Mouse (Mus musculus) neural tube, embryonic 11.5 days (tissue): ENCODE data around the gene Vrk2. TPM values are rescaled to one million over a fixed set of nuclear protein-coding genes. Genes with fewer than 3 reads are reported as not detected.

Experiments used
- ATAC-seq: fragments of 200-750 bp; cut with Nextera tagmentation; 2 replicates; pipeline ENCODE4 v1.8.0; 2017; ENCODE audit warnings: moderate number of reproducible peaks, mild to moderate bottlenecking, moderate TSS enrichment, moderate library complexity; ENCODE audit not compliant: insufficient read depth, low FRiP score, low TSS enrichment
- DNase-seq: peaks from one replicate; pipeline ENCODE4 v3.0.0-alpha.2; 2015; ENCODE audit warnings: low spot score
- H3K27ac ChIP-seq: fragments of 300-500 bp; sonication (generic); 2 replicates; pipeline ENCODE4 v1.5.1; 2014; ENCODE audit warnings: low read depth, mild to moderate bottlenecking, low read length
- H3K27me3 ChIP-seq: fragments of 300-500 bp; sonication (generic); 2 replicates; pipeline ENCODE4 v1.6.1; 2014; ENCODE audit warnings: mild to moderate bottlenecking, low read length, mixed read lengths; ENCODE audit not compliant: control insufficient read depth, insufficient read depth
- H3K36me3 ChIP-seq: fragments of 300-500 bp; sonication (generic); 2 replicates; pipeline ENCODE4 v1.6.1; 2014; ENCODE audit warnings: mild to moderate bottlenecking, low read length, moderate library complexity, mixed read lengths; ENCODE audit not compliant: control insufficient read depth, insufficient read depth
- H3K4me1 ChIP-seq: fragments of 300-500 bp; sonication (generic); 2 replicates; pipeline ENCODE4 v1.6.1; 2014; ENCODE audit warnings: low read length, mixed read lengths; ENCODE audit not compliant: control insufficient read depth, insufficient read depth
- H3K4me2 ChIP-seq: fragments of 300-500 bp; sonication (generic); 2 replicates; pipeline ENCODE4 v1.6.1; 2014; ENCODE audit warnings: low read depth, mild to moderate bottlenecking, moderate library complexity
- H3K4me3 ChIP-seq: fragments of 300-500 bp; sonication (generic); 2 replicates; pipeline ENCODE4 v1.5.1; 2014; ENCODE audit warnings: low read depth, low read length
- H3K9ac ChIP-seq: fragments of 300-500 bp; sonication (generic); 2 replicates; pipeline ENCODE4 v1.6.1; 2014; ENCODE audit warnings: mild to moderate bottlenecking, low read length
- H3K9me3 ChIP-seq: fragments of 300-500 bp; sonication (generic); 2 replicates; pipeline ENCODE4 v1.6.1; 2016; ENCODE audit warnings: low read length; ENCODE audit not compliant: control insufficient read depth
- WGBS: fragments of 180-500 bp; shearing (Covaris S2); extraction: QIAGEN DNeasy Blood & Tissue Kit; methylation state at CpG from one replicate; pipeline ENCODE4 v1.1.7; 2014; 5-methylcytosine and 5-hydroxymethylcytosine counted together
- polyA plus RNA-seq: library from polyadenylated mRNA; unstranded; fragments of >200 nt; fragmentation: Nextera tagmentation; extraction: Ambion mirVana; gene quantifications from 2 replicates; pipeline ENCODE4 v1.2.1, GENCODE M21; 2014

The Vrk2 gene
- polyA plus RNA-seq, 1 experiment from 2014 or later, result 19.0 TPM

- Histone ChIP-seq H3K4me1 (no peaks in the 10 kb centered on the region), H3K9ac (no peak overlapping the region), H3K27me3 (no peaks in the 10 kb centered on the region), H3K36me3 (no peaks in the 10 kb centered on the region), H3K27ac (no peak overlapping the region), H3K4me3 (no peak overlapping the region), H3K9me3 (no peaks in the 10 kb centered on the region), H3K4me2 (no peak overlapping the region)
- ATAC-seq (no peak), DNase-seq (no peak)
- WGBS, result 84% methylated on average over 6 of the region's 6 CpGs
These were observed 7.2 kb downstream of the Vrk2 start for GRCm38 (mm10) chr11:26586367-26587183.

DNA sequence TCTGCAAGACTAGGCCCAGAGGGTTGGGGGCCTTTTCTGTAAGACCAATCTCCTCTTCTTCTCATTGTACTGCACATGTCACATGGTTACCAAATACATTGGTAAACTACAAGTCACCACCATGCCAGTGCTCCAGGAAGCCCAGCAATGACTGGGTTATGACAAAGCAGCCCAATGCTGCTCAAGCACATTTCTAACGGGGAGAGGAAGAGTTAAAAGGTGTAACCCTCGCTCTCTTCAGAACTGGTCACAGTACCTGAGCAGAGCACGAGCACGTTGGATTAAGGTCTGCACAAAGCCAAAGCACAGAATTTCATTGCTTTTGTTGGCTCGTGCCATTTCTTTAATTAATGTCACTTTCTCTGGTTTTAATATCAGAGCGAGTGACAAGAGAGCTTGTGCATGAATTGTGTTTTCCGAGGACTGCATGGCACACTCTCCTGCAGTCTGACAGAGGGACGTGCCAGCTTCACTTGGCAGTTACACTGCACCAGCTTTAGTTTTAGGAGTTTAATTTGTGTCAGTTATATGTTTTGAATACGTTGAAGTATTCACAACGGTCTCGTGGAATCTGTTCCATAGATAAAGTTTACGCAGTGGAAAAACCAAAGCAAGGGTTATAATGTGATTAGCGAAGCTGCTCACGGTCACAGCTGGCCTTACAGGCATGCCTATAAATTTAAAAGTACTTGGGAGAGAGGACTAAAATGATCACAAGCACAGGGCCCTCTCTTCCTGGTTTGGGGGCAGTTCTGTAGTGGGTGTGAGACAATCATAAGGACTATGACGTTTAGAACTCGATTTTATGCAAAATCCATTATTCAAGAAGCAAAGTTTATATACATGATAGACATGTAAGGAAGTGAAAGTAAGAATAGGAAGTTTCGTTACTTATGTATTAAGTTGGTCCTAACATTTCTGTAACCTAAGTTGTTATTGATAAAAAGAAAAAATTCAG, 8.1 kb downstream of the Vrk2 start:
- Histone ChIP-seq H3K36me3 (no peaks in the 10 kb centered on the region), H3K4me1 (no peaks in the 10 kb centered on the region), H3K4me2 (no peak overlapping the region), H3K9me3 (no peaks in the 10 kb centered on the region), H3K4me3 (no peak overlapping the region), H3K9ac (no peak overlapping the region), H3K27me3 (no peaks in the 10 kb centered on the region), H3K27ac (no peak overlapping the region)
- DNase-seq (no peak), ATAC-seq (no peak)
- 76% methylated on average over 17 of the region's 17 CpGs for WGBS

- no peaks in the 10 kb centered on the region for H3K36me3 ChIP-seq
- WGBS, result 90% methylated on average over 3 of the region's 3 CpGs
- H3K9me3 ChIP-seq, result no peaks in the 10 kb centered on the region
- no peak overlapping the region for H3K4me2 ChIP-seq
- H3K27me3 ChIP-seq, result no peaks in the 10 kb centered on the region
- no peak for ATAC-seq
- no peak overlapping the region for H3K4me3 ChIP-seq
- DNase-seq, result no peak
- H3K9ac ChIP-seq, result no peak overlapping the region
- no peak overlapping the region for H3K27ac ChIP-seq
- H3K4me1 ChIP-seq, result no peaks in the 10 kb centered on the region
These were observed 42.2 kb downstream of the Vrk2 start for GRCm38 (mm10) chr11:26551551-26551950.

- H3K36me3 ChIP-seq, result no peaks in the 10 kb centered on the region
- no peak overlapping the region for H3K4me3 ChIP-seq
- 90% methylated on average over 5 of the region's 5 CpGs for WGBS
- no peaks in the 10 kb centered on the region for H3K9me3 ChIP-seq
- H3K4me2 ChIP-seq, result no peak overlapping the region
- H3K27me3 ChIP-seq, result no peaks in the 10 kb centered on the region
- ATAC-seq (no peak), DNase-seq (no peak)
- no peaks in the 10 kb centered on the region for H3K4me1 ChIP-seq
- no peak overlapping the region for H3K9ac ChIP-seq
- H3K27ac ChIP-seq, result no peak overlapping the region
These were observed 56.0 kb downstream of the Vrk2 start for GRCm38 (mm10) chr11:26537816-26538215.

GRCm38 (mm10) chr11:26533828-26534119, 60.0 kb downstream of the Vrk2 start:
- Histone ChIP-seq H3K4me1 (no peaks in the 10 kb centered on the region), H3K4me3 (no peak overlapping the region), H3K27ac (no peak overlapping the region), H3K27me3 (no peaks in the 10 kb centered on the region), H3K4me2 (no peak overlapping the region), H3K36me3 (no peaks in the 10 kb centered on the region), H3K9me3 (no peaks in the 10 kb centered on the region), H3K9ac (no peak overlapping the region)
- DNase-seq (no peak), ATAC-seq (no peak)

- Histone ChIP-seq H3K27ac (no peak overlapping the region), H3K4me2 (no peak overlapping the region), H3K4me3 (no peak overlapping the region), H3K9me3 (no peaks in the 10 kb centered on the region), H3K27me3 (no peaks in the 10 kb centered on the region), H3K36me3 (no peaks in the 10 kb centered on the region), H3K4me1 (no peaks in the 10 kb centered on the region), H3K9ac (no peak overlapping the region)
- 90% methylated on average over 5 of the region's 5 CpGs for WGBS
- no peak for DNase-seq
- no peak for ATAC-seq
These were observed 60.6 kb downstream of the Vrk2 start for GRCm38 (mm10) chr11:26532994-26533827.

- H3K27me3 ChIP-seq, result no peaks in the 10 kb centered on the region
- 87% methylated on average over 2 of the region's 2 CpGs for WGBS
- no peaks in the 10 kb centered on the region for H3K9me3 ChIP-seq
- DNase-seq (no peak), ATAC-seq (no peak)
- no peaks in the 10 kb centered on the region for H3K36me3 ChIP-seq
- no peaks in the 10 kb centered on the region for H3K4me1 ChIP-seq
- H3K27ac ChIP-seq, result no peak overlapping the region
- no peak overlapping the region for H3K9ac ChIP-seq
- H3K4me2 ChIP-seq, result no peak overlapping the region
- no peak overlapping the region for H3K4me3 ChIP-seq
These were observed 66.9 kb downstream of the Vrk2 start for GRCm38 (mm10) chr11:26526861-26527260.

DNA sequence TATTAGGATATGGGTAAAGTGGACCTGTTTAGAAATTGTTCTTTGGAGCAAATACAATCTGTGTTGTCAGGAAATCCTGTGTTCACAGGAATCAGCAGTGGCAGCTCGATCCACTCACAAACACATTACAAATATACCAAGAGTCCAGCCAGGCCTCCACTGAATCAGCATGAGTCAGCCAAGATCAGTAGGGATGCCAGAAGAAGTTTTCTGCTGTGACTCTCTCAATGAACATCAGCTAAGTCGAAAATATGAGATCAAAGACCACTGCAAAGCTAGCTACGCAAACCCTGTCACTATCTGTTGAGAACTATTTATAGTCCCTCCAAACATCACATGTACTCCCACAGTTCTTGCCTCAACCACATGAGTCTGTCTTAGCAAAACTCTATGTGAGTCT, 74.8 kb downstream of the Vrk2 start:
- DNase-seq (no peak), ATAC-seq (no peak)
- no peaks in the 10 kb centered on the region for H3K36me3 ChIP-seq
- H3K27me3 ChIP-seq, result no peaks in the 10 kb centered on the region
- no peak overlapping the region for H3K4me3 ChIP-seq
- H3K4me1 ChIP-seq, result no peaks in the 10 kb centered on the region
- WGBS, result 84% methylated on average over 3 of the region's 3 CpGs
- no peaks in the 10 kb centered on the region for H3K9me3 ChIP-seq
- no peak overlapping the region for H3K4me2 ChIP-seq
- H3K27ac ChIP-seq, result no peak overlapping the region
- H3K9ac ChIP-seq, result no peak overlapping the region
